Mouse (Mus musculus) CH12.LX (cell line): ENCODE data around the gene Hoxc4. TPM values are rescaled to one million over a fixed set of nuclear protein-coding genes. Genes with fewer than 3 reads are reported as not detected.

ENCODE experiments used
- DNase-seq: peaks from one replicate; pipeline ENCODE4 v3.0.0-alpha.2; 2013; ENCODE audit errors: extremely low read depth
- H3K27ac ChIP-seq: 2 replicates; pipeline ENCODE4 v1.5.1; 2012; ENCODE audit warnings: low read depth, mild to moderate bottlenecking, control low read depth, moderate library complexity; ENCODE audit not compliant: insufficient read depth
- H3K27me3 ChIP-seq: replicated peaks from 2 replicates; pipeline ENCODE3; 2012; ENCODE audit warnings: inconsistent platforms
- H3K36me3 ChIP-seq, 2 experiments: replicated peaks in 1 of 2; 2 replicates each; pipeline versions ENCODE3 to v1.6.1; 2012; ENCODE audit warnings: inconsistent platforms in 1 of 2, low read length in 1 of 2, mild to moderate bottlenecking in 1 of 2, mixed read lengths in 1 of 2, moderate library complexity in 1 of 2; ENCODE audit not compliant: control insufficient read depth in 1 of 2, insufficient read depth in 1 of 2
- H3K4me1 ChIP-seq, 2 experiments: 2 replicates each; pipeline ENCODE4 v1.6.1; 2012; ENCODE audit warnings: inconsistent platforms in 1 of 2, moderate library complexity in 1 of 2; ENCODE audit not compliant: insufficient read depth in 2 of 2, control insufficient read depth in 1 of 2
- H3K4me2 ChIP-seq: 2 replicates; pipeline ENCODE4 v1.6.1; 2012; ENCODE audit warnings: low read depth, mild to moderate bottlenecking, control low read depth; ENCODE audit not compliant: poor library complexity, insufficient read depth, severe bottlenecking
- H3K4me3 ChIP-seq, 3 experiments: fragments of 150-350 bp in 1 of 3; sonication (generic) in 1 of 3; replicated peaks in 1 of 3; 2 replicates each; pipeline versions ENCODE3 to v1.5.1; 2011 to 2012; ENCODE audit warnings: low read depth in 2 of 3, low read length in 2 of 3, mild to moderate bottlenecking in 2 of 3, moderate library complexity in 2 of 3, control low read depth in 1 of 3, improper control_type of control experiment in 1 of 3, inconsistent platforms in 1 of 3, mixed read lengths in 1 of 3; ENCODE audit not compliant: poor library complexity in 1 of 3
- H3K79me2 ChIP-seq: replicated peaks from 2 replicates; pipeline ENCODE4 v1.6.1; 2012; ENCODE audit warnings: mild to moderate bottlenecking, moderate library complexity; ENCODE audit not compliant: control insufficient read depth, poor library complexity, insufficient read depth, severe bottlenecking; ENCODE audit errors: extremely low read depth
- H3K9ac ChIP-seq: 2 replicates; pipeline ENCODE4 v1.6.1; 2012; ENCODE audit warnings: low read depth, mild to moderate bottlenecking, control low read depth, moderate library complexity; ENCODE audit not compliant: insufficient read depth
- H3K9me3 ChIP-seq: replicated peaks from 2 replicates; pipeline ENCODE3; 2012; ENCODE audit warnings: low read length, inconsistent platforms, mixed read lengths
- BHLHE40 ChIP-seq: IDR thresholded peaks from 2 replicates; pipeline ENCODE4 v1.6.1; 2011; ENCODE audit warnings: mild to moderate bottlenecking, low read depth, low read length, improper control_type of control experiment
- CHD1 ChIP-seq: IDR thresholded peaks from 2 replicates; pipeline ENCODE4 v1.6.1; 2012; ENCODE audit warnings: low read depth, low read length, improper control_type of control experiment, inconsistent platforms
- ELF1 ChIP-seq: IDR thresholded peaks from 2 replicates; pipeline ENCODE4 v1.6.1; 2014; ENCODE audit warnings: low read depth, mild to moderate bottlenecking, inconsistent platforms, low read length, improper control_type of control experiment
- ETS1 ChIP-seq: conservative IDR thresholded peaks from 2 replicates; pipeline ENCODE4 v1.6.1; 2012; ENCODE audit warnings: low read depth, mild to moderate bottlenecking, inconsistent platforms, low read length, improper control_type of control experiment, moderate library complexity
- GABPA ChIP-seq: IDR thresholded peaks from 2 replicates; pipeline ENCODE4 v1.6.1; 2012; ENCODE audit warnings: low read depth, low read length, improper control_type of control experiment, inconsistent platforms; ENCODE audit not compliant: insufficient replicate concordance
- HCFC1 ChIP-seq: IDR thresholded peaks from 2 replicates; pipeline ENCODE4 v1.6.1; 2012; ENCODE audit warnings: low read depth, mild to moderate bottlenecking, inconsistent platforms, low read length, improper control_type of control experiment
- IRF4 ChIP-seq: IDR thresholded peaks from 2 replicates; pipeline ENCODE4 v1.6.1; 2014; ENCODE audit warnings: low read depth, mild to moderate bottlenecking, inconsistent platforms, low read length, improper control_type of control experiment
- MAX ChIP-seq: IDR thresholded peaks from 2 replicates; pipeline ENCODE4 v1.6.1; 2011; ENCODE audit warnings: low read length, improper control_type of control experiment
- MEF2A ChIP-seq: IDR thresholded peaks from 2 replicates; pipeline ENCODE4 v1.6.1; 2014; ENCODE audit warnings: low read depth, mild to moderate bottlenecking, inconsistent platforms, low read length, improper control_type of control experiment, borderline replicate concordance
- MXI1 ChIP-seq: IDR thresholded peaks from 2 replicates; pipeline ENCODE4 v1.6.1; 2011; ENCODE audit warnings: mild to moderate bottlenecking, low read depth, low read length, improper control_type of control experiment
- MYC ChIP-seq: IDR thresholded peaks from 2 replicates; pipeline ENCODE4 v1.6.1; 2011; ENCODE audit warnings: low read depth, mild to moderate bottlenecking, improper control_type of control experiment, low read length
- PAX5 ChIP-seq: IDR thresholded peaks from 2 replicates; pipeline ENCODE4 v1.6.1; 2012; ENCODE audit warnings: low read length, inconsistent platforms, mixed read lengths
- POLR2A ChIP-seq: IDR thresholded peaks from 2 replicates; pipeline ENCODE4 v1.6.1; 2011; ENCODE audit warnings: low read depth, mild to moderate bottlenecking, improper control_type of control experiment, low read length
- TBP ChIP-seq: conservative IDR thresholded peaks from 2 replicates; pipeline ENCODE4 v1.6.1; 2011; ENCODE audit warnings: low read depth, low read length, improper control_type of control experiment
- TCF12 ChIP-seq: IDR thresholded peaks from 2 replicates; pipeline ENCODE4 v1.6.1; 2014; ENCODE audit warnings: low read depth, mild to moderate bottlenecking, inconsistent platforms, low read length, improper control_type of control experiment
- UBTF ChIP-seq: IDR thresholded peaks from 2 replicates; pipeline ENCODE4 v1.6.1; 2012; ENCODE audit warnings: low read depth, mild to moderate bottlenecking, inconsistent platforms, low read length, improper control_type of control experiment, moderate library complexity
- USF2 ChIP-seq: conservative IDR thresholded peaks from 2 replicates; pipeline ENCODE4 v1.6.1; 2011; ENCODE audit warnings: low read depth, low read length, improper control_type of control experiment
- dilution Hi-C: fragments of 300-500 bp; cut with MboI; formaldehyde crosslinking; loops from 2 replicates; pipeline ENCODE4 v1.14.3; 2020; ENCODE audit warnings: low sequenced_read_pairs; ENCODE audit not compliant: extremely low pct_unique_long_range_greater_than_20kb, extremely low pct_ligation_motif_present
- in situ Hi-C: fragments of 300-500 bp; cut with MboI; formaldehyde crosslinking; loops from 3 replicates; pipeline ENCODE4 v1.14.3; 2019; ENCODE audit warnings: low sequenced_read_pairs, low pct_ligation_motif_present, low pct_unique_long_range_greater_than_20kb, mixed read lengths
- polyA plus RNA-seq: library from polyadenylated mRNA; unstranded; fragments of >175 nt; gene quantifications from 2 replicates; pipeline ENCODE4 v1.2.1, GENCODE M21; 2012; ENCODE audit warnings: low read depth; ENCODE audit not compliant: insufficient read length
- total RNA-seq, 2 experiments: library from RNA; depleted of rRNA; stranded (reverse); fragments of 300-350 nt in 1 of 2; fragments of >200 nt in 1 of 2; gene quantifications; 2 replicates each; pipeline ENCODE4 v1.2.3; 2012 to 2014

Hoxc4 gene
- total and polyA plus RNA-seq, 3 experiments, result 5.7 to 31.7 (median 8.6) TPM

DNA sequence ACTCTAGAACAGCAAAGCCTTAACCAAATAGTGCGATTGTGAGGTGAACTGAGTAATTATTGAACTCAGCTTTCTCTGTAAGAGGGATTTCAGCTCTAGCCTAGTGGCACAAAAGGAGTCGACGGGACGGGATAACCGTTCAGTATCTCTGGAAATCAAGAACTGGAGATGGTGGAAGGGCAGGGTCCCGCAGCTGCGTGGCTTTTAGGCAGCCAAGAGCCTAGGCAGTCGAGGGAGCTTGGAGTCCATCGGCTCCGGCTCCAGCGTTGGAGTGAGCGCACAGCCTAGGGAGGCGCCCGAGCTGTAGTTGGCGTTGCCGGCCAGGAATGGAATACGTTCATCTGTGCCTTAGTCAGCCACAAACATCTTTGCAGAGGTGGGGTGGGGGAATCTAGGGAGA is 13.4 kb upstream of the Hoxc4 start:
- no peaks in the 10 kb centered on the region for H3K27me3 ChIP-seq
- no peaks in the 10 kb centered on the region for H3K9me3 ChIP-seq
- H3K4me1 ChIP-seq, result peaks cover 13 to 96% of the 10 kb centered on the region in 2 experiments
- H3K79me2 ChIP-seq, result no peaks in the 10 kb centered on the region
- no peaks in the 10 kb centered on the region for H3K36me3 ChIP-seq
- H3K4me3 ChIP-seq, result peak overlapping the region in 2 of 3 experiments; percentile 4
- in situ Hi-C loops, result no loop called here
- TF ChIP-seq ELF1, result no peak
- TF ChIP-seq TCF12, result 0 out of 2 replicates have a peak, but pooled peaks have one; percentile 10
- no peak for TF ChIP-seq MEF2A
- TF ChIP-seq GABPA, result no peak
- no peak for DNase-seq
- H3K4me2 ChIP-seq, result peak overlapping the region; percentile 80
- H3K9ac ChIP-seq, result peak overlapping the region; percentile 8; the same call in 1 of the 2 replicates
- H3K27ac ChIP-seq, result peak overlapping the region; percentile 44; the same call in 1 of the 2 replicates
- dilution Hi-C loops, result no loop called here

DNA sequence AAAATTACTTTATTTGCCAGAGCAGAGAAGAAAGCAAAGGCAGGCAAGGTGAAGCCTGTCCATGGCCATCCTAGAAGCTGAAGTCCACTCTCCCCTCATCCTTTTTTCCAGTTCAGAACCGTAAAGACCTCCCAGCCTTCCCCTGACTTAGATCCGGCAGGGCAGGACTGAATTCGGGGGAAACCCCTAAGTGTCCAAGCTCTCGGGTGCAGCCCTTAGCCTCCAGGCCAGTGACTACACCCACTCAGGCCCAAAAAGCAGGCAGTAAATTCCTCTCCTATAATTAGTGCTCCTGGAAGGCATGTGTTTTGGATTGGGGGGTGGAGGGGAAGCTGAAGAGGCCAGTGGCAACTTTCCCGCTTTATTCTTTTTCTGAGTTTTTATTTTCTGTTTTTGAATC is 12.9 kb upstream of the Hoxc4 start:
- no peak for TF ChIP-seq TBP
- no peak for TF ChIP-seq MEF2A
- peak overlapping the region in 2 of 3 experiments; percentile 4 for H3K4me3 ChIP-seq
- in situ Hi-C loops, result no loop called here

DNA sequence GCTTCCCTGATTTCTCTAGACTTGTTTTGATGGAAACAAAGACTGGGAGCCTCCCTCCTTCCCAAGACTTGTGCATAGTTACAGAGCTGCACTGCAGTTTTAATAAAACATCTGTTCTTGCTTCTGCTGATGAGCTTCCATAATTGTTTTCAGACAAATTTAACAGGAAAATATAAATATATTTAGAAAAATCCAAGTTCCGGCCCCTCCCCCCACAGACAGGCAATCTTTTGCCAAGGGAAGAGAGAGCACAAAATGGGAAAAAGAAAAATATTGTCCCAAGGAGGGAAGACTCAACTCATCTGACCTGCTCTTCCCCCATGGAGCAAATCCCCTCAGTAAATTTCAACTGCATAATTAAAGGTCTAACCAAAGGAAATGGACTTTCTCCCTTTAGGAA is 12.4 kb upstream of the Hoxc4 start:
- H3K4me2 ChIP-seq, result peak overlapping the region; percentile 80
- in situ Hi-C loops, result no loop called here
- peaks cover 13 to 88% of the 10 kb centered on the region in 2 experiments for H3K4me1 ChIP-seq

More for the DNA sequence above, 12.9 kb upstream of the Hoxc4 start:
- H3K4me1 ChIP-seq, result peaks cover 13 to 92% of the 10 kb centered on the region in 2 experiments
- H3K79me2 ChIP-seq, result no peaks in the 10 kb centered on the region
- H3K4me2 ChIP-seq, result peak overlapping the region; percentile 80
- H3K27ac ChIP-seq, result no peak overlapping the region
- H3K9me3 ChIP-seq, result no peaks in the 10 kb centered on the region
- H3K27me3 ChIP-seq, result no peaks in the 10 kb centered on the region
- H3K9ac ChIP-seq, result peak overlapping the region; percentile 8
- no peaks in the 10 kb centered on the region for H3K36me3 ChIP-seq
- dilution Hi-C loops, result no loop called here
- DNase-seq, result peak; percentile 47

More for the DNA sequence above, 12.4 kb upstream of the Hoxc4 start:
- no peaks in the 10 kb centered on the region for H3K27me3 ChIP-seq
- H3K9me3 ChIP-seq, result no peaks in the 10 kb centered on the region
- H3K9ac ChIP-seq, result peak overlapping the region; percentile 8
- no peaks in the 10 kb centered on the region for H3K79me2 ChIP-seq
- TF ChIP-seq USF2 (no peak), BHLHE40 (no peak), GABPA (no peak), MXI1 (no peak), ELF1 (no peak), PAX5 (no peak), MAX (no peak), UBTF (no peak), MYC (no peak), ETS1 (no peak), CHD1 (no peak), POLR2A (no peak), IRF4 (no peak), HCFC1 (no peak), TCF12 (no peak)
- no peak for DNase-seq
- dilution Hi-C loops, result no loop called here
- H3K27ac ChIP-seq, result no peak overlapping the region
- H3K36me3 ChIP-seq, result no peaks in the 10 kb centered on the region
- H3K4me3 ChIP-seq, result no peak overlapping the region
